Mouse (Mus musculus): ENCODE measurements at regions not wholly inside any gene's neighbourhood (a gene's known extent, or its start where the extent isn't known, plus 50 kb on each side); places are given as distances from the start of the nearest gene placed in this dataset.

- intact Hi-C loops (cut with DNase I): loop anchor here (5.0 to 10.0 kb wide), 2 partner anchors 71 to 208 kb away; partner anchors contain the start of gene Gnai1
- peak in 1 of 2 experiments; percentile 28 for DNase-seq (ENCODE audit: low spot score in 2 of 2)
Measured at GRCm38 (mm10) chr5:18433287-18433686, 73.1 kb upstream of the Gnai1 start.

- intact Hi-C loops (cut with DNase I): no loop called here
- DNase-seq (ENCODE audit: low spot score in 2 of 2): no peak
Measured at GRCm38 (mm10) chr5:18425098-18425497, 64.9 kb upstream of the Gnai1 start.

GRCm38 (mm10) chr5:18414892-18415291, 54.7 kb upstream of the Gnai1 start:
- intact Hi-C loops (cut with DNase I): no loop called here
- DNase-seq (ENCODE audit: low spot score in 2 of 2): no peak

Measured in left cerebral cortex, postnatal 25 days (tissue).